Mouse (Mus musculus): ENCODE data around the gene Gtf3c6. TPM values are rescaled to one million over a fixed set of nuclear protein-coding genes. Genes with fewer than 3 reads are reported as not detected.

Gene Gtf3c6
- polyA plus RNA-seq (2017; shearing (Covaris generic)) = 91.3 TPM

DNA sequence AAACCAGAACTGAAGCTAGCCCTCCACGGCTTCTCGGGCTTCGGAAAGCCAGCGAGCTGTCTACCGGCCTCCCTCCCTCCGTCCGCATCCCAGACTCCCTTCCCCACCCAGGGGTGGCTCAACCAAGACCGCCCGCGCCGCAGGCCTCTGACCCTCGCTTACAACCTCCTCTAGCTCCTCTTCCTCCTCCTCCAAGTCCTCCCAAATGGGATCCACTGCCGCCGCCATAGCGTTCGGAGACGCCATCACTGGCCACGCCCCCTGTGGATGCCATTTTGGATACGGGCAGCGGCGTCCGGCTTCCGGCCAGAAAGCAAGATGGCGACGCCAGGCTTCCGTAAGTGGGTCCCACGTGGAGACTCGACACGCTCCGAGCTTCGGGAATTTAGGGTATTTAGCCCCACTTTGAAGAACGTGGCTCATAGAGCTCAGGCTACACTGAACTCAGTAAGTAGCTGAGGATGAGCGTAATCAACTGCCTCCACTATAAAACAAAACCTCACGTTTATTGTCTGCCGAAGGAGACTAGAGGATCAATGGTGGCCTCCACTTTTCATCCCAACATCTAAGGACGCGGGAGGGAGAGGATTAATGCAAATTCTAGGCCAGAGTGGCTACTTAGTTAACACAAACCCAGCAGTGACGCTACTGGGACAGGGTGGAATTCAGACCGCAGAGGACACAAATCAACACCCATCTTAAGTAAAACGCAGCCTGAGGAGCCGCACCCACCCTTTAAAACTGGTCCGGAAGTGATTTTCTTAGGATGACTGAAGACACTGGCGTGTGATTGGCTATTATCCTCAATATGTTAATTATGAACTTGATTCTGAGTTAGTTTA lies at the start of gene Gtf3c6:
Gene Gtf3c6 (minus strand): TSS at position 695 of the 842 bp plus-strand sequence.

DNA sequence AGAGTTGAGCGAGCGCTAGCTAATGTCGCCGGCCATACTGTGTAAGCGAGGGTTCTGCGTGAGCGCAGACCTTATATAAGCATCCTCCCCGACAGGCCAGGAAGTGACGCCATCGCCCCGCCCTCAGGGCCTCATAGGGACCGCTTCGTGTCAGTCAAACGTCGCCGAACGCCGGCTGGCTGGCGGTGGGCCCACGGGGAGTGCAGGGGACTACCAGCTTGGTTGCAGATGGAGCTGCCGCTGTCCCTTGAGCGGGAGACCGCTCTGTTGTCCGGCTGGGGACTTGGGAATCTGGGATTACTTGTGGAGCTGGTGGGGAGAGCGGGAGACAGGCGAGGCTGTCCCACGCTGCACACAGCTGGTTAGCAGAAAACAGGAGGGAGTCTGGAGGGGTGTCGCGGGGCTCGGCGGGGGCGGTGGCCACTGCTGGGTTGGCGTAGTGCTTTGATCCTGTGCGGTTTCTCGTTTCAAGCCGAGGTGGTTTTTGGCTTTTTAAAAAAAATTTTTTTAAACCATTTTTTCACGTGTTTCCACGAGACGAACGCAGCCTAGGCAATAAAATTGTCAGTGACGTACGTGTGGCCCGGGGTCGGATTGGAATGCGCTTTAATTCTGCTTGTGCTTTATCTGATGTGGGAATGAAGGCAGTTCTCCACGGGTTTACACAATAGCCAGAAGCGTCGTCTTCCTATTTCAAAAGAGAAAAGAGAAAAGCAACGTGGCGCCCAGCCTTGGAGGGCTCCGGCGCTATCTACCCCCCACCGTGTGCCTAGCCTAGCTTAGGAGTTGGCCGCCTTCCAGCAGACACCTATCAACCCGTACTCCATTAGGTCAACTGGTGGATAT lies 44.5 kb upstream of the Gtf3c6 start, which contains the start of gene Amd1:
Gene Amd1 (minus strand): TSS at position 47 of the 846 bp plus-strand sequence.

DNA sequence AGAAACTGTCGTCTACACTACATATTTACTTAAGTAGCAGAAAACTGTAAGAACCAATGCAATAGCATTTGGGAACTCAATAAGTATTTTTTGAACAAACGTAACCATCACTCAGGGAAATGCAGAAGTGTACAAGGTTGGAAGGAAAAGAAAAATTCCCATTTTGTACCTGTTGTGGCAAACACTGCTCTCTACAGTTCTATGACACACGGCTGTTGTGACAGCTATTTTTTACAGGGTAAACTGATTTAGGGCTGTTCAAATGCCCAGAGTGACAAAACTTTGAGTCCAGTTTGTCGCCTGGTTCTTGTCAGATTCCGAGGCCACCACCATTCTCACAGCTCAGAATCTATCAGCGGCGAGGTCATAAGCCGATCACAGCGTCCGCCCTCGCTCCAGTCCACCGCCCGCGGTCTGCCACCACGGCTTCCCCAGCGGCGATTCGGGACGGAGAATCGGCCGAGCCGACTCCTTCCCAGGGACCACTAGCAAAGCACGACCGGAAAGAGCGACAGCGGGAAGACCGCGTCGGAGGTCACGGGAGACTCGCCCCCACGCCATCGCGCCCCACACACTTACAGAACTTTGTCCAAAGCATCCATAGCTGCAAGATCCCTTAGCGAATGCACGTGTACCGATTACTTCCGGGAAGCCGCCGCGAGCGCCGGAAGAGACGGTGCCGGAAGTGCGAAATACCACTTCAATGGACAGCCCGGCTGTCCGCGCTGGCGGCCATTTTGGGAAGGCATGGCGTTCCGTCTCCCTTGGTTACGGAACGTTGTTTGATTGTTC lies 11.3 kb downstream of the Gtf3c6 start, which contains the start of gene Rpf2:
Gene Rpf2 (minus strand): TSS at position 663 of the 792 bp plus-strand sequence.

Other genes starting within 250 kb of the Gtf3c6 start
- gene Mfsd4b1, start 232.8 kb downstream of the Gtf3c6 start, polyA plus RNA-seq (2017; shearing (Covaris generic)) = not detected
- 1.9 TPM for gene Slc16a10, start 115.8 kb downstream of the Gtf3c6 start, polyA plus RNA-seq (2017; shearing (Covaris generic))
- 61.0 TPM for gene Rpf2, start 11.1 kb downstream of the Gtf3c6 start, polyA plus RNA-seq (2017; shearing (Covaris generic))
- gene Amd1, start 44.1 kb upstream of the Gtf3c6 start, polyA plus RNA-seq (2017; shearing (Covaris generic)) = 81.7 TPM
- 30.3 TPM for gene Cdk19, start 81.5 kb upstream of the Gtf3c6 start, polyA plus RNA-seq (2017; shearing (Covaris generic))

Data from inflammation-experienced regulatory T-cells, adult 16 weeks (primary cell).